Mouse (Mus musculus): ENCODE data around the gene Tgfbr1.

Tgfbr1 gene

GRCm38 (mm10) chr4:47352803-47353388 lies at the start of gene Tgfbr1:
Gene Tgfbr1, plus strand, starts transcription at chr4:47353222.
- POLR2A ChIA-PET = interaction anchor here (0.6 to 2.6 kb wide), 20 partner anchors 10 to 1232 kb away, joined by 3 to 25 read pairs (median 3); partner anchors contain the start of genes Alg2 (in 2 of the 4), Sec61b (in 2 of the 4), Erp44 (in 1 of the 4) and Galnt12 (in 1 of the 4)
- CTCF ChIA-PET = interaction anchor here (0.6 to 2.6 kb wide), 15 partner anchors 9 to 1049 kb away, joined by 3 to 20 read pairs (median 5); no protein-coding TSS in a partner anchor

GRCm38 (mm10) chr4:47303340-47303998 lies 49.6 kb upstream of the Tgfbr1 start:
- POLR2A ChIA-PET = no interaction called here
- CTCF ChIA-PET = no interaction called here

- ChIA-PET CTCF (no interaction called here), POLR2A (no interaction called here)
Measured at GRCm38 (mm10) chr4:47309886-47310625, 43.0 kb upstream of the Tgfbr1 start.

- ChIA-PET CTCF (no interaction called here), POLR2A (no interaction called here)
Measured at GRCm38 (mm10) chr4:47310812-47311211, 42.2 kb upstream of the Tgfbr1 start.

- CTCF ChIA-PET = no interaction called here
- POLR2A ChIA-PET = no interaction called here
Measured at GRCm38 (mm10) chr4:47311467-47311866, 41.6 kb upstream of the Tgfbr1 start.

- CTCF ChIA-PET = no interaction called here
- POLR2A ChIA-PET = no interaction called here
Measured at GRCm38 (mm10) chr4:47311929-47312328, 41.1 kb upstream of the Tgfbr1 start.

GRCm38 (mm10) chr4:47312676-47313075 lies 40.3 kb upstream of the Tgfbr1 start:
- CTCF ChIA-PET = interaction anchor here in 1 of 4 experiments (0.6 kb wide), 1 partner anchor 279 kb away, joined by 4 read pairs; no protein-coding TSS in a partner anchor
- POLR2A ChIA-PET = no interaction called here

- POLR2A ChIA-PET = no interaction called here
- CTCF ChIA-PET = interaction anchor here in 1 of 4 experiments (0.5 kb wide), 1 partner anchor 57 kb away, joined by 3 read pairs; no protein-coding TSS in a partner anchor
Measured at GRCm38 (mm10) chr4:47313710-47314410, 39.2 kb upstream of the Tgfbr1 start.

GRCm38 (mm10) chr4:47315458-47315857 lies 37.6 kb upstream of the Tgfbr1 start:
- POLR2A ChIA-PET = no interaction called here
- CTCF ChIA-PET = interaction anchor here in 2 of 4 experiments (0.5 to 0.7 kb wide), 2 partner anchors 64 to 205 kb away, joined by 3 read pairs; no protein-coding TSS in a partner anchor

- ChIA-PET CTCF (no interaction called here), POLR2A (no interaction called here)
Measured at GRCm38 (mm10) chr4:47316432-47316831, 36.6 kb upstream of the Tgfbr1 start.

- ChIA-PET POLR2A (interaction anchor here in 1 of 4 experiments (0.6 kb wide), 1 partner anchor 1065 kb away, joined by 5 read pairs; no protein-coding TSS in a partner anchor), CTCF (interaction anchor here in 1 of 4 experiments (0.6 to 0.7 kb wide), 2 partner anchors 11 to 721 kb away, joined by 3 read pairs; no protein-coding TSS in a partner anchor)
Measured at GRCm38 (mm10) chr4:47319561-47320321, 33.3 kb upstream of the Tgfbr1 start.

- CTCF ChIA-PET = no interaction called here
- POLR2A ChIA-PET = no interaction called here
Measured at GRCm38 (mm10) chr4:47322315-47322714, 30.7 kb upstream of the Tgfbr1 start.

- ChIA-PET POLR2A (interaction anchor here in 1 of 4 experiments (0.7 kb wide), 1 partner anchor 29 kb away, joined by 3 read pairs; the partner anchor contains the start of gene Tgfbr1), CTCF (interaction anchor here in 1 of 4 experiments (0.6 kb wide), 1 partner anchor 9 kb away, joined by 3 read pairs; no protein-coding TSS in a partner anchor)
Measured at GRCm38 (mm10) chr4:47324206-47324605, 28.8 kb upstream of the Tgfbr1 start.

GRCm38 (mm10) chr4:47327782-47328181 lies 25.2 kb upstream of the Tgfbr1 start:
- CTCF ChIA-PET = no interaction called here
- POLR2A ChIA-PET = no interaction called here

- ChIA-PET POLR2A (interaction anchor here in 2 of 4 experiments (1.0 to 1.7 kb wide), 2 partner anchors 12 to 23 kb away, joined by 3 to 4 read pairs; no protein-coding TSS in a partner anchor), CTCF (interaction anchor here in 1 of 4 experiments (0.7 kb wide), 1 partner anchor 46 kb away, joined by 3 read pairs; no protein-coding TSS in a partner anchor)
Measured at GRCm38 (mm10) chr4:47329285-47329684, 23.7 kb upstream of the Tgfbr1 start.

- POLR2A ChIA-PET = interaction anchor here in 1 of 4 experiments (1.7 kb wide), 1 partner anchor 13 kb away, joined by 4 read pairs; no protein-coding TSS in a partner anchor
Measured at GRCm38 (mm10) chr4:47330378-47331052, 22.5 kb upstream of the Tgfbr1 start.

GRCm38 (mm10) chr4:47332812-47333343 lies 20.1 kb upstream of the Tgfbr1 start:
- ChIA-PET POLR2A (no interaction called here), CTCF (interaction anchor here in 1 of 4 experiments (0.5 kb wide), 1 partner anchor 560 kb away, joined by 4 read pairs; no protein-coding TSS in a partner anchor)

More at GRCm38 (mm10) chr4:47330378-47331052, 22.5 kb upstream of the Tgfbr1 start:
- CTCF ChIA-PET = interaction anchor here in 1 of 4 experiments (0.8 kb wide), 1 partner anchor 75 kb away, joined by 9 read pairs; no protein-coding TSS in a partner anchor

Data from embryonic stem cell, embryonic (primary cell).